Mouse (Mus musculus): ENCODE results near the gene Dennd4c. TPM values are rescaled to one million over a fixed set of nuclear protein-coding genes. Genes with fewer than 3 reads are reported as not detected.

Dennd4c gene
- polyA plus RNA-seq (2015; fragmentation: Nextera tagmentation; extraction: Ambion mirVana), result 4.7 and 5.8 TPM in 2 replicates

DNA sequence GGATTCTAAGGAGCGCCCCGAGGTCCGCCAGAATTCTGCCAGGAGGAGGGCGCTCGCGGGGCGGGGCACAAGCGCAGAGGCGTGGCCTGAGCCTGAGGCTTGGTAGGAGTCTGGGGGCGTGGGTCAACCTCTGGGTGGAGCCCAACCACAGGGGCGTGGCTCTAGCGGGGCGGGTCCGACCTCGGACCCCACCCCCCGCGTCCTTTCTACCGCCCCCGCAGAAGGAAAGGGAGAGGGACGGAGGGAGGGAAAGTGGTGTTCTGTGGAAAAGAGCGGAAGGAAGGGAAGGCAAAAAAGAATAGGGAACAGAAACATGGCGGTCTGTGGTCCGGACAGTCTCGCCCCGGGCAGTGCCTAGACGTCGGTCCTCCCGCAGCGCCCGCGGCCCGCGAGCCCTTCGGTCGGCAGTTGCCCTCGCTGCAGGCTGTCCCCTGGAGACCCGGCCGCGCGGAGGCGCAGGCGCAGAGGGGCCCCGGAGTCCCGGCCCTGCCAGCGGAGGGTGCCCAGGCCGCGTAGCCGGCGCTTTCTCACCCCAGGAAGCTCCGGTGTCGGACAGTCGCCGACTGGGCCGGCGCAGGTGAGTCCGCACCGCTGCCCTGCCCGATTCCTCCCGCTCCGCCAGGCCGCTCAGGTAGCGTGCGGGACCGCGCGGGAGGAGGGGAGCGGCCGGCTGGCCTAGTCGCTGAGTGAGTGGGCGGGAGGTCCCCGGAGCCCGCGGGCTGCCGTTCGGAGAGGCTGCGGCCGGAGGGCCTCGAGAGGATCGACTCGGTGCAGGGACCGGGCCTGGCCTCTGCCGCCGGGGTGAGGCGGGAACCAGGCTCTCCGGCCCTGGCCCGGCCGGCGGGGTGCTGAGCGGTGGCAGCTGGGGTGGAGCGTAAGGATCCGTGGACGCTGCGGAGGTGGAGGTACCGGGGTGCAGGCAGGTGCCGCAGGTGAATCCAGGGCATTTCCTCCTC, at the start of gene Dennd4c:
Gene Dennd4c (plus strand): TSS at position 220 of the 956 bp plus-strand sequence.
- under 1% methylated on average over 93 of the region's 95 CpGs for WGBS

DNA sequence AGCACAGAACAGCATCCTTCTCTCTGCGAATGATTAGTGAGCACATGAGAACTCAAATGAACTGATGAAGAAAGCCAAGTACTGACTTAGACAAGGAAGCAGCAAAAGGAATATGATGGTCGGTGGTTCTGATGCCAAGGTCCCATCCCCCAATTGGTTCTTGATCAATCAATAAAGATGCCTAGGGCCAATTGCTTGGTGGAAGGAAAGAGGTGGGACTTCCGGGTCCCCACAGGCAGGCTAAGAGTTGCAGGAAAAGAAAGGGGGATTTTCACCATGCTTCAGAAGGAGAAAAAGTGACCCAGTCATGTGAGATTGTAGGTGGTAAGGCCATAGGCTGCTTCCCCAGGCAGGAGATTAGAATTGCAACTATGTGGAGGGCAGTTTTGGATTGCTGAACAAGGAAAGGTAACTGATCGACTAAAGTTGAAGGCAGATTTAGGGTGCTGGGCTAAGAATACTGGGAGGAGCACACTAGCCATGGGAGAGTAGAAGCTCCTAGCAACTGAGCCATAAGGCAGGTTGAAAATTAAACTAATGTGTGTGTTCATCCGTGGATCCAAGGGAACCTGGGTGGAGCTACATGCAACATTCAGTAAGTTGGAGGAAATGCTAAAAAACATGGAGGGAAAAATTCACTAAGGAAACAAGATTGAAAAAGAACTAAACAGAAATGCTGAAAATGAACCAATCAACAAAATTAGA, 49.0 kb upstream of the Dennd4c start:
- Histone ChIP-seq H3K4me2 (replicated peaks) (no peak overlapping the region), H3K9me3 (no peaks in the 10 kb centered on the region), H3K4me1 (replicated peaks) (no peaks in the 10 kb centered on the region), H3K27me3 (replicated peaks) (no peaks in the 10 kb centered on the region), H3K27ac (no peak overlapping the region), H3K36me3 (no peaks in the 10 kb centered on the region), H3K4me3 (replicated peaks) (no peak overlapping the region), H3K9ac (no peak overlapping the region)
- no peak for ATAC-seq
- WGBS, result 68% methylated on average over 5 of the region's 5 CpGs

More for the DNA sequence above, at the start of gene Dennd4c:
- peak; percentile 99 for ATAC-seq
- Histone ChIP-seq H3K4me3 (replicated peaks) (peak within 1 kb of the TSS; percentile 97), H3K36me3 (no peaks in the 10 kb centered on the region), H3K4me2 (replicated peaks) (peak within 1 kb of the TSS; percentile 82), H3K9ac (peak within 1 kb of the TSS; percentile 99), H3K4me1 (replicated peaks) (peaks cover 3% of the 10 kb centered on the region; the same call in 1 of the 2 replicates), H3K27me3 (replicated peaks) (no peaks in the 10 kb centered on the region), H3K9me3 (no peaks in the 10 kb centered on the region), H3K27ac (peak within 1 kb of the TSS; percentile 86)

DNA sequence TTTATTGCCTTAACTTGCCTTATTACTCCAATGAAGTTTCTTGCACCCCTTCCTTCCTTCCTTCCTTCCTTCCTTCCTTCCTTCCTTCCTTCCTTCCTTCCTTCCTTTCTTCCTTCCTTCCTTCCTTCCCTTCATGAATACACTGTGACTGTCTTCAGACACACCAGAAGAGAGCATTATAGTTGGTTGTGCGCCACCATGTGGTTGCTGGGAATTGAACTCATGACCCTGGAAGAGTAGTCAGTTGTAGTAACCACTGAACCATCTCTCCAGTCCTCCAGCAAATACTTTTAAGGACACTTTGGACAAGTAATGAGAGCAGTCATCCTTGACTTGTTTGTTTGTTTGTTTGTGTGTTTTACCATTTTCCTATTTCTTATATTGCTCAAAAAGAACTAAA, 39.6 kb upstream of the Dennd4c start:
- Histone ChIP-seq H3K36me3 (no peaks in the 10 kb centered on the region), H3K9ac (no peak overlapping the region), H3K27me3 (replicated peaks) (no peaks in the 10 kb centered on the region), H3K4me3 (replicated peaks) (no peak overlapping the region), H3K4me2 (replicated peaks) (no peak overlapping the region), H3K4me1 (replicated peaks) (no peaks in the 10 kb centered on the region; the same call in 1 of the 2 replicates), H3K27ac (no peak overlapping the region), H3K9me3 (no peaks in the 10 kb centered on the region)
- no peak for ATAC-seq
- 34% methylated on average over 1 of the region's 1 CpGs for WGBS

DNA sequence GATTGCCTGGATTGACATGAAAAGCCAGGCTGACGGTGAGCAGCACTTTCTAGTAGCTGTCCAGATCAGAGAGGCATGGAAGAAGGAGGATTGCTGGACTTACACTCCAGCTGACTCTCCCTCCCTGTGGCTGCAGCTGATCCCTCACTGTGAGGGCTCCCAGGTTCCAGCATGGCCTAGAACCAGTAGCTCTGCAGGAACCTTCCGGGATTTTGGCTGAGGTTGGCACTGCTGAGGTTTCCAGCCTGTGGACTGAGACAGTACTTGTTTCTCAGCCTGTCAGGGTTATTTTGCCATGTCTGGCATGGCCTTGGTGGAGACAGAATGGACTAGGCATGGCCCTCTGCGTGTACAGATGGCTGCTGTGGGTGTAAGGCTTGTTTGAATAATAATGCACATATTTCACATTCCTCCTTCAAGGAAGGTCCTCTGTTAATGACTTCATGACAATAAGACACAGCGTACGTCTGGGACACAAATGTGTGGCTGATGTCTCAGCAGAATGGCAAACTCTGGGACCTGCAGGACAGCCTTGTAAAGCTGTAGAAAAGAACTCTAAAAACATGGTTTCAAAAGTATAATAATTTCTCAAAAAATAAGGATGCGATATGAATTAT, 38.2 kb upstream of the Dennd4c start:
- Histone ChIP-seq H3K4me2 (replicated peaks) (no peak overlapping the region), H3K27me3 (replicated peaks) (no peaks in the 10 kb centered on the region), H3K27ac (no peak overlapping the region), H3K36me3 (no peaks in the 10 kb centered on the region), H3K9ac (no peak overlapping the region), H3K4me3 (replicated peaks) (no peak overlapping the region), H3K4me1 (replicated peaks) (no peaks in the 10 kb centered on the region; the same call in 1 of the 2 replicates), H3K9me3 (no peaks in the 10 kb centered on the region)
- 71% methylated on average over 6 of the region's 6 CpGs for WGBS
- no peak for ATAC-seq

DNA sequence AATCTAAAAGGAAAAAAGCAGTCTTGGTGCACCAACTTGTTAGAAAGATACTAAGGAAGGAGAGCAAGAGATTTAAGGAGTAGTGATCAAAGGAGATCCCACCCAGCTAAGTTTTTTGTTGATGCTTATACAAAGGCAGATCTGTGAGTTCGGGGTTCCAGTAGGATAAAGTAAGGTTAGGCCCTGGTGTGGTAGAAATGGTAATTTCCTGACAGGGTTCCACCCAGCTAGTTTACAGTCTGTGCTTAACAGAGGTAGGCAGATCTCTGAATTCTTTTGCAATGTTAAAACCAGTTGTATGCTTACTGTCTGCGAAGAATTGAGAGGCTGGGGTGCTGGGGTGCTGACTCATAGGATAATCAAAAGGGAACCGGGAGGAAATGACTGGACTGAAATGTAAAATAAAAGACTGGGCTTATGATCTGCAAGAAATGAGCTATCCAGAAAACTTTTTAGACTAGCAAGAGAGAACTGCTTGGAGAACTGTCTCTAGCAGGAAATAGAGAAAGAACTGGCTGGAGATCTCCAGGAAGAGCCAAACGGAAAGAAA, 37.6 kb upstream of the Dennd4c start:
- Histone ChIP-seq H3K9me3 (no peaks in the 10 kb centered on the region), H3K36me3 (no peaks in the 10 kb centered on the region), H3K4me3 (replicated peaks) (no peak overlapping the region), H3K27me3 (replicated peaks) (no peaks in the 10 kb centered on the region), H3K27ac (no peak overlapping the region), H3K4me2 (replicated peaks) (no peak overlapping the region), H3K9ac (no peak overlapping the region), H3K4me1 (replicated peaks) (no peaks in the 10 kb centered on the region; the same call in 1 of the 2 replicates)
- 63% methylated on average over 4 of the region's 4 CpGs for WGBS
- ATAC-seq, result no peak

DNA sequence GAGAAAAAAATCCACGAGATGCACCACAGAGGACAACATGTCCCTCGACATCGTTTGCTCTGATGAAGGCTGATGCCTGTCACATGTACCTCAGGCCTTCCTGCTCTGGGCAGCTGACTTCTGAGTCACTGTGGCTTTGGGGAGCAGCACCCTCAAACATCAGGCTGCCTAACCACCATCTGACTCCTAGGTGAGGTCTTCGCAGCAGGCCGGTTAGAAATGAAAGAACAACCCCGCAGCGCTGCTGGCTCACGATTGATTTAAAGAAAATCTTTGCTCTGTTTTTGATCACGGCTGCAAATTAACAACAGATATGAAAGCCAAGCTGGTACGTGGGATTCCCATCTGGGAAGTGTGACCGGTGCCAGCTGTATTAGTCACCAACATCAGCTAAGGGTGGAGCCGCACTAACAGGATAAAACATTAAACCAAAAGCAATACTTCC, 35.6 kb upstream of the Dennd4c start:
- Histone ChIP-seq H3K4me1 (replicated peaks) (no peaks in the 10 kb centered on the region; the same call in none of the 2 replicates), H3K9me3 (no peaks in the 10 kb centered on the region), H3K4me2 (replicated peaks) (peak overlapping the region; percentile 14; the same call in 1 of the 2 replicates), H3K27me3 (replicated peaks) (no peaks in the 10 kb centered on the region), H3K4me3 (replicated peaks) (no peak overlapping the region), H3K27ac (0 out of 2 replicates have a peak overlapping the region, but pooled peaks have one; percentile 32), H3K9ac (no peak overlapping the region), H3K36me3 (no peaks in the 10 kb centered on the region)
- 65% methylated on average over 12 of the region's 12 CpGs for WGBS
- peak; percentile 79 for ATAC-seq

DNA sequence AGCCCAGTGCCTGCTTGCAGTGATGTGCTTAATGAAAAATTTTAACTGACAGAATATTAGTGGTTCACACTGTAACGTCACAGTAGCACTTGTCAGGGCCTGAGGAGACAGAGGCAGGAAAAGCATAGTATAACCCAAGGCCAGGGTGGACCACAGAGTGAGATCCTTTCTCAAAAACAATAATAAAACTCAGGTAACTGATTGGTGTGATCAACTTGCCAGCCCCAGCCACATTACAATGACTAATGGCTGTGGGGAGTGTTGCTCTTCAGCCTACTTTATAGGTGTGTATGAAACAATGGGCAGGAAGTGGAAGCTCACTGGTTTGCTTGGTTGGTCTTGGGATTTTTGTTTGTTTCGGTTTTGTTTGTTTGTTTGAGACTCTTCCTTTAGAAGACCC, 34.8 kb upstream of the Dennd4c start:
- Histone ChIP-seq H3K36me3 (no peaks in the 10 kb centered on the region), H3K9me3 (no peaks in the 10 kb centered on the region), H3K27me3 (replicated peaks) (no peaks in the 10 kb centered on the region), H3K9ac (no peak overlapping the region), H3K27ac (no peak overlapping the region), H3K4me2 (replicated peaks) (no peak overlapping the region), H3K4me3 (replicated peaks) (no peak overlapping the region), H3K4me1 (replicated peaks) (no peaks in the 10 kb centered on the region; the same call in none of the 2 replicates)
- WGBS, result 68% methylated on average over 2 of the region's 2 CpGs
- 0 out of 2 replicates have a peak, but pooled peaks have one; percentile 26 for ATAC-seq

DNA sequence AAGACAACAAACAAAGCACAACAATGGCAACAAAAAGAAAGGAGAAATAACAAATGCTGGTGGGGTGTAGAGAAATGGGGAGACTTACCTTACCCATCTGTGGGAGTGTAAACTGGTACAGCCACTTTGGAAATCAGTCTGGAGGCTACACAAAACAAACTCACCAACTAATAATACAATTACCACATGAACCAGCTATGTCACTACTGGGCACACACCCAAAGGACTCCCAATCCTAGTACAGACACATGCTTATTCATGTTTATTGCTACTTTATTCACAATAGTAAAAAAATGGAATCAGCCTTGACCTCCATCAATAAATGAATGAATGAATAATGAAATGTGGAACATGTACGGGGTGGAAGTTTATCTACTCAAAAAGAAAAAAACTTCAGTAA, 33.0 kb upstream of the Dennd4c start:
- H3K4me2 ChIP-seq (replicated peaks), result no peak overlapping the region

DNA sequence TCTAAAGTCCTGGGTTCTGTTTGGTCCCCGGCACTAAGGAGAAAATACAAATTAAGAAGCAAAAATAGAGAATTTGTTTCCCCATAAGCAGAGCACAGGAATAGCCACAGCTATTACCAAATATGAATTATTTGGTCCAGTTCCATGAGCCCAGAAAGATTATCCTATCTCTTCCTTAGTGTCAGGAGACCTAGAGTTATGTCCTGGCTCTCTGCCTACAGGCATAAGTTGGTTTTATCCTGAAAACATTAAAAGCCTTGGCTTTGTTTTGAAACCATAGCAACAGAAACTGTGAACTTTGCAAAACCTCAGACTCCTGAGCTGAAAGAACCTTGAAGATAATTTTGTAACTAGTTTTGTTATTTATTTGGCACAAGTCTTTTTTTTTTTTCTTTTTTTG, 31.2 kb upstream of the Dennd4c start:
- Histone ChIP-seq H3K4me3 (replicated peaks) (no peak overlapping the region), H3K4me1 (replicated peaks) (no peaks in the 10 kb centered on the region; the same call in none of the 2 replicates)
- ATAC-seq, result peak; percentile 29; the same call in 1 of the 2 replicates

More for the DNA sequence above, 33.0 kb upstream of the Dennd4c start:
- H3K4me3 ChIP-seq (replicated peaks), result no peak overlapping the region
- no peak overlapping the region for H3K27ac ChIP-seq
- no peak overlapping the region for H3K9ac ChIP-seq
- ATAC-seq, result no peak
- H3K36me3 ChIP-seq, result no peaks in the 10 kb centered on the region
- H3K27me3 ChIP-seq (replicated peaks), result no peaks in the 10 kb centered on the region
- no peaks in the 10 kb centered on the region; the same call in none of the 2 replicates for H3K4me1 ChIP-seq (replicated peaks)
- no peaks in the 10 kb centered on the region for H3K9me3 ChIP-seq
- WGBS, result 90% methylated on average over 1 of the region's 1 CpGs

DNA sequence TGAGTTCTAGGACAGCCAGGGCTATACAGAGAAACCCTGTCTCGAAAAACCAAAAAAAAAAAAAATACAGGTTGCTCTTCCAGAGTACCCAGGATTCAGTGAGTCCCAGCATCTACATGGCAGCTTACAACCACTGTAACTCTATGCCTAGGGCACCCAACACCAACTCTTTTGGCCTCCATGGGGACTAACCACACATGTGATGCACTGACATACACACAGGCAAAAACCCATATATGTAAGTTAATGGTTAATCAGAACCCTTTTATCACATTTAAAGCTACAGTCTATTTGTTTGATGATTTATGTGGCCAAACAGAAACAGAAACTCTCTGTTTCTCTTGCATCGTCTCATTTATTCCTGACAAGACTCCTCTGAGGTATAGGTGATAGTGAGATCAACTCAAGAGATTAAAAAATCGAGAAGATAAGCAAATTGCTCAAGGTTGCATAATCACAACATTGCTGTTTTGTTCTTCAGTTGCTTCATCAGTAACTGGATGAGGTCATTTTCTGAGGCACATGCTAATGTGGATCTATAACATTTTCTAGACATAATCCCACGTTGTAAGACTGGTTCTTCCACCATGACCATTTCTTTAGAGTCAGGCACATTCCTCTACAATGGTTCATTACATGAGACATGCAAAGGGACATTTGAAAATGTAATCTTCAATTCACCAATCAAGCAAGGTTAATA, 29.3 kb upstream of the Dennd4c start:
- H3K27ac ChIP-seq, result no peak overlapping the region
- no peaks in the 10 kb centered on the region; the same call in 1 of the 2 replicates for H3K4me1 ChIP-seq (replicated peaks)
- no peaks in the 10 kb centered on the region for H3K36me3 ChIP-seq
- no peak overlapping the region for H3K4me2 ChIP-seq (replicated peaks)
- no peaks in the 10 kb centered on the region for H3K9me3 ChIP-seq
- H3K4me3 ChIP-seq (replicated peaks), result no peak overlapping the region
- no peaks in the 10 kb centered on the region for H3K27me3 ChIP-seq (replicated peaks)
- 68% methylated on average over 4 of the region's 4 CpGs for WGBS
- no peak overlapping the region for H3K9ac ChIP-seq
- ATAC-seq, result peak; percentile 71

More for the DNA sequence above, 31.2 kb upstream of the Dennd4c start:
- Histone ChIP-seq H3K4me2 (replicated peaks) (no peak overlapping the region), H3K27ac (peak overlapping the region; percentile 27; the same call in 1 of the 2 replicates), H3K36me3 (no peaks in the 10 kb centered on the region), H3K27me3 (replicated peaks) (no peaks in the 10 kb centered on the region), H3K9ac (no peak overlapping the region), H3K9me3 (no peaks in the 10 kb centered on the region)
- WGBS, result 49% methylated on average over 1 of the region's 1 CpGs

DNA sequence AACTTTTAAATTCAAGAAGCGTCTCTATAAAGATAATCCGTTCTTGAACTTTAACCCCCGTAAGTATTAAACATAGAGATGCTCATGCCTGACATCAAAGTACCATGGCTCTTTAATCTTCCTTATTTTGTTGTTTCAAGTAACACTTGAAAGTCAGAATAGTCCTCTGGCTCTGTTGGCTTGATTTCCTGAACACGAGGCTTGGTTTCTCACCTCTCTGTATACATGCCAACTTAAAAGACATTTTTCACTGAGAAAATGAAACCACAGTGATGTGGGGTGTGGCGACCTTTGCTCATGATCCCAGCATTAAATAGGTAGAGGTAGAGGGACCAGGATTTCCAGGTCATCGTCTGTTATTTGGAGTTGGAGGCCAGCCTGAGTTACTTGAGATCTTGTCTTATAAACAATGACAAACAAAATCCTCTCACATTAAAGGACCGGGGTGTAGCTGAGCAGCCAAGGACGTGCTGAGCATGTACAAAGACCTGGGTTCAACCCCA, 26.4 kb upstream of the Dennd4c start:
- no peak overlapping the region for H3K9ac ChIP-seq
- H3K27ac ChIP-seq, result no peak overlapping the region
- H3K4me1 ChIP-seq (replicated peaks), result peaks cover 2% of the 10 kb centered on the region; the same call in 1 of the 2 replicates
- no peaks in the 10 kb centered on the region for H3K9me3 ChIP-seq
- H3K27me3 ChIP-seq (replicated peaks), result no peaks in the 10 kb centered on the region
- no peak for ATAC-seq
- H3K4me2 ChIP-seq (replicated peaks), result no peak overlapping the region
- no peaks in the 10 kb centered on the region for H3K36me3 ChIP-seq
- 39% methylated on average over 8 of the region's 8 CpGs for WGBS
- H3K4me3 ChIP-seq (replicated peaks), result no peak overlapping the region

Measured in intestine, embryonic 15.5 days (tissue).